Mouse (Mus musculus) CH12.LX (cell line): ENCODE data around the gene March6. TPM values are rescaled to one million over a fixed set of nuclear protein-coding genes. Genes with fewer than 3 reads are reported as not detected.

ENCODE experiments used
- DNase-seq: peaks from one replicate; pipeline ENCODE4 v3.0.0-alpha.2; 2013; ENCODE audit errors: extremely low read depth
- H3K27ac ChIP-seq: 2 replicates; pipeline ENCODE4 v1.5.1; 2012; ENCODE audit warnings: low read depth, mild to moderate bottlenecking, control low read depth, moderate library complexity; ENCODE audit not compliant: insufficient read depth
- H3K27me3 ChIP-seq: replicated peaks from 2 replicates; pipeline ENCODE3; 2012; ENCODE audit warnings: inconsistent platforms
- H3K36me3 ChIP-seq, 2 experiments: replicated peaks in 1 of 2; 2 replicates each; pipeline versions ENCODE3 to v1.6.1; 2012; ENCODE audit warnings: inconsistent platforms in 1 of 2, low read length in 1 of 2, mild to moderate bottlenecking in 1 of 2, mixed read lengths in 1 of 2, moderate library complexity in 1 of 2; ENCODE audit not compliant: control insufficient read depth in 1 of 2, insufficient read depth in 1 of 2
- H3K4me1 ChIP-seq, 2 experiments: 2 replicates each; pipeline ENCODE4 v1.6.1; 2012; ENCODE audit warnings: inconsistent platforms in 1 of 2, moderate library complexity in 1 of 2; ENCODE audit not compliant: insufficient read depth in 2 of 2, control insufficient read depth in 1 of 2
- H3K4me2 ChIP-seq: 2 replicates; pipeline ENCODE4 v1.6.1; 2012; ENCODE audit warnings: low read depth, mild to moderate bottlenecking, control low read depth; ENCODE audit not compliant: poor library complexity, insufficient read depth, severe bottlenecking
- H3K4me3 ChIP-seq, 3 experiments: fragments of 150-350 bp in 1 of 3; sonication (generic) in 1 of 3; replicated peaks in 1 of 3; 2 replicates each; pipeline versions ENCODE3 to v1.5.1; 2011 to 2012; ENCODE audit warnings: low read depth in 2 of 3, low read length in 2 of 3, mild to moderate bottlenecking in 2 of 3, moderate library complexity in 2 of 3, control low read depth in 1 of 3, improper control_type of control experiment in 1 of 3, inconsistent platforms in 1 of 3, mixed read lengths in 1 of 3; ENCODE audit not compliant: poor library complexity in 1 of 3
- H3K79me2 ChIP-seq: replicated peaks from 2 replicates; pipeline ENCODE4 v1.6.1; 2012; ENCODE audit warnings: mild to moderate bottlenecking, moderate library complexity; ENCODE audit not compliant: control insufficient read depth, poor library complexity, insufficient read depth, severe bottlenecking; ENCODE audit errors: extremely low read depth
- H3K9ac ChIP-seq: 2 replicates; pipeline ENCODE4 v1.6.1; 2012; ENCODE audit warnings: low read depth, mild to moderate bottlenecking, control low read depth, moderate library complexity; ENCODE audit not compliant: insufficient read depth
- H3K9me3 ChIP-seq: replicated peaks from 2 replicates; pipeline ENCODE3; 2012; ENCODE audit warnings: low read length, inconsistent platforms, mixed read lengths
- CHD1 ChIP-seq: IDR thresholded peaks from 2 replicates; pipeline ENCODE4 v1.6.1; 2012; ENCODE audit warnings: low read depth, low read length, improper control_type of control experiment, inconsistent platforms
- CHD2 ChIP-seq: IDR thresholded peaks from 2 replicates; pipeline ENCODE4 v1.6.1; 2011; ENCODE audit warnings: low read length, improper control_type of control experiment
- ELF1 ChIP-seq: IDR thresholded peaks from 2 replicates; pipeline ENCODE4 v1.6.1; 2014; ENCODE audit warnings: low read depth, mild to moderate bottlenecking, inconsistent platforms, low read length, improper control_type of control experiment
- EP300 ChIP-seq: IDR thresholded peaks from 2 replicates; pipeline ENCODE4 v1.6.1; 2011; ENCODE audit warnings: low read length, improper control_type of control experiment
- ETS1 ChIP-seq: conservative IDR thresholded peaks from 2 replicates; pipeline ENCODE4 v1.6.1; 2012; ENCODE audit warnings: low read depth, mild to moderate bottlenecking, inconsistent platforms, low read length, improper control_type of control experiment, moderate library complexity
- IRF4 ChIP-seq: IDR thresholded peaks from 2 replicates; pipeline ENCODE4 v1.6.1; 2014; ENCODE audit warnings: low read depth, mild to moderate bottlenecking, inconsistent platforms, low read length, improper control_type of control experiment
- KAT2A ChIP-seq: IDR thresholded peaks from 2 replicates; pipeline ENCODE4 v1.6.1; 2012; ENCODE audit warnings: low read length, improper control_type of control experiment, inconsistent platforms; ENCODE audit not compliant: insufficient replicate concordance
- MAFK ChIP-seq: IDR thresholded peaks from 2 replicates; pipeline ENCODE4 v1.6.1; 2011; ENCODE audit warnings: low read length, improper control_type of control experiment; ENCODE audit not compliant: insufficient replicate concordance
- MAZ ChIP-seq: IDR thresholded peaks from 2 replicates; pipeline ENCODE4 v1.6.1; 2012; ENCODE audit warnings: low read depth, mild to moderate bottlenecking, inconsistent platforms, low read length, improper control_type of control experiment, moderate library complexity
- MEF2A ChIP-seq: IDR thresholded peaks from 2 replicates; pipeline ENCODE4 v1.6.1; 2014; ENCODE audit warnings: low read depth, mild to moderate bottlenecking, inconsistent platforms, low read length, improper control_type of control experiment, borderline replicate concordance
- MXI1 ChIP-seq: IDR thresholded peaks from 2 replicates; pipeline ENCODE4 v1.6.1; 2011; ENCODE audit warnings: mild to moderate bottlenecking, low read depth, low read length, improper control_type of control experiment
- MYC ChIP-seq: IDR thresholded peaks from 2 replicates; pipeline ENCODE4 v1.6.1; 2011; ENCODE audit warnings: low read depth, mild to moderate bottlenecking, improper control_type of control experiment, low read length
- NELFE ChIP-seq: IDR thresholded peaks from 2 replicates; pipeline ENCODE4 v1.6.1; 2011; ENCODE audit warnings: low read depth, low read length, improper control_type of control experiment
- NRF1 ChIP-seq: IDR thresholded peaks from 2 replicates; pipeline ENCODE4 v1.6.1; 2014; ENCODE audit warnings: low read depth, mild to moderate bottlenecking, inconsistent platforms, low read length, improper control_type of control experiment, moderate library complexity
- PAX5 ChIP-seq: IDR thresholded peaks from 2 replicates; pipeline ENCODE4 v1.6.1; 2012; ENCODE audit warnings: low read length, inconsistent platforms, mixed read lengths
- RAD21 ChIP-seq: IDR thresholded peaks from 2 replicates; pipeline ENCODE4 v1.6.1; 2011; ENCODE audit warnings: low read depth, mild to moderate bottlenecking, low read length, improper control_type of control experiment, moderate library complexity
- RCOR1 ChIP-seq: conservative IDR thresholded peaks from 2 replicates; pipeline ENCODE4 v1.6.1; 2012; ENCODE audit warnings: low read depth, mild to moderate bottlenecking, inconsistent platforms, low read length, improper control_type of control experiment
- SMC3 ChIP-seq: IDR thresholded peaks from 2 replicates; pipeline ENCODE4 v1.6.1; 2011; ENCODE audit warnings: low read depth, low read length, improper control_type of control experiment
- TBP ChIP-seq: conservative IDR thresholded peaks from 2 replicates; pipeline ENCODE4 v1.6.1; 2011; ENCODE audit warnings: low read depth, low read length, improper control_type of control experiment
- TCF12 ChIP-seq: IDR thresholded peaks from 2 replicates; pipeline ENCODE4 v1.6.1; 2014; ENCODE audit warnings: low read depth, mild to moderate bottlenecking, inconsistent platforms, low read length, improper control_type of control experiment
- UBTF ChIP-seq: IDR thresholded peaks from 2 replicates; pipeline ENCODE4 v1.6.1; 2012; ENCODE audit warnings: low read depth, mild to moderate bottlenecking, inconsistent platforms, low read length, improper control_type of control experiment, moderate library complexity
- USF2 ChIP-seq: conservative IDR thresholded peaks from 2 replicates; pipeline ENCODE4 v1.6.1; 2011; ENCODE audit warnings: low read depth, low read length, improper control_type of control experiment
- ZMIZ1 ChIP-seq: IDR thresholded peaks from 2 replicates; pipeline ENCODE4 v1.6.1; 2012; ENCODE audit warnings: low read depth, mild to moderate bottlenecking, inconsistent platforms, low read length, improper control_type of control experiment
- ZNF384 ChIP-seq: IDR thresholded peaks from 2 replicates; pipeline ENCODE4 v1.6.1; 2012; ENCODE audit warnings: low read depth, low read length, improper control_type of control experiment, inconsistent platforms
- dilution Hi-C: fragments of 300-500 bp; cut with MboI; formaldehyde crosslinking; loops from 2 replicates; pipeline ENCODE4 v1.14.3; 2020; ENCODE audit warnings: low sequenced_read_pairs; ENCODE audit not compliant: extremely low pct_unique_long_range_greater_than_20kb, extremely low pct_ligation_motif_present
- in situ Hi-C: fragments of 300-500 bp; cut with MboI; formaldehyde crosslinking; loops from 3 replicates; pipeline ENCODE4 v1.14.3; 2019; ENCODE audit warnings: low sequenced_read_pairs, low pct_ligation_motif_present, low pct_unique_long_range_greater_than_20kb, mixed read lengths
- polyA plus RNA-seq: library from polyadenylated mRNA; unstranded; fragments of >175 nt; gene quantifications from 2 replicates; pipeline ENCODE4 v1.2.1, GENCODE M21; 2012; ENCODE audit warnings: low read depth; ENCODE audit not compliant: insufficient read length
- total RNA-seq, 2 experiments: library from RNA; depleted of rRNA; stranded (reverse); fragments of 300-350 nt in 1 of 2; fragments of >200 nt in 1 of 2; gene quantifications; 2 replicates each; pipeline ENCODE4 v1.2.3; 2012 to 2014

March6 gene
- total and polyA plus RNA-seq, 3 experiments: 18.3 to 41.4 (median 29.1) TPM

GRCm38 (mm10) chr15:31519000-31519399, 11.9 kb downstream of the March6 start:
- H3K9me3 ChIP-seq: no peaks in the 10 kb centered on the region
- H3K4me3 ChIP-seq: no peak overlapping the region
- peaks cover 3 to 42% of the 10 kb centered on the region in 2 experiments; a peak in 3 of 4 replicates for H3K4me1 ChIP-seq
- H3K27me3 ChIP-seq: no peaks in the 10 kb centered on the region
- H3K36me3 ChIP-seq: peaks cover 0 to 8% of the 10 kb centered on the region in 2 experiments
- no peak overlapping the region for H3K9ac ChIP-seq
- dilution Hi-C loops: no loop called here
- DNase-seq: no peak
- H3K79me2 ChIP-seq: peaks cover 47% of the 10 kb centered on the region
- in situ Hi-C loops: no loop called here
- H3K4me2 ChIP-seq: no peak overlapping the region
- H3K27ac ChIP-seq: no peak overlapping the region
- no peak for TF ChIP-seq ELF1
- no peak for TF ChIP-seq RAD21
- no peak for TF ChIP-seq ZNF384
- TF ChIP-seq TBP: no peak
- no peak for TF ChIP-seq KAT2A
- TF ChIP-seq IRF4: no peak
- TF ChIP-seq NELFE: no peak
- no peak for TF ChIP-seq CHD1
- TF ChIP-seq USF2: no peak
- TF ChIP-seq PAX5: no peak
- TF ChIP-seq MYC: no peak
- TF ChIP-seq NRF1: no peak
- no peak for TF ChIP-seq MAFK
- no peak for TF ChIP-seq MEF2A
- TF ChIP-seq ZMIZ1: no peak
- TF ChIP-seq MXI1: no peak
- no peak for TF ChIP-seq EP300
- TF ChIP-seq RCOR1: no peak

- dilution Hi-C loops: no loop called here
- no peak for DNase-seq
Measured at GRCm38 (mm10) chr15:31518371-31518770, 12.5 kb downstream of the March6 start.

More at GRCm38 (mm10) chr15:31518371-31518770, 12.5 kb downstream of the March6 start:
- H3K9me3 ChIP-seq: no peaks in the 10 kb centered on the region
- H3K36me3 ChIP-seq: peaks cover 0 to 5% of the 10 kb centered on the region in 2 experiments
- TF ChIP-seq IRF4 (no peak), MXI1 (no peak), MAFK (no peak), TCF12 (no peak), UBTF (no peak), CHD2 (no peak), ETS1 (no peak), RCOR1 (no peak), TBP (no peak), SMC3 (no peak), CHD1 (no peak), USF2 (no peak), NELFE (no peak), MAZ (no peak), ELF1 (no peak), RAD21 (no peak)
- in situ Hi-C loops: no loop called here
- H3K27me3 ChIP-seq: no peaks in the 10 kb centered on the region
- peaks cover 50% of the 10 kb centered on the region for H3K79me2 ChIP-seq
- H3K4me2 ChIP-seq: no peak overlapping the region
- H3K4me1 ChIP-seq: peaks cover 0 to 40% of the 10 kb centered on the region in 2 experiments; a peak in 3 of 4 replicates
- no peak overlapping the region for H3K27ac ChIP-seq
- no peak overlapping the region for H3K4me3 ChIP-seq
- H3K9ac ChIP-seq: no peak overlapping the region
